Mouse (Mus musculus) retina, postnatal 1 day (tissue): ENCODE results near the gene Hist2h3b.

Experiments
- DNase-seq: peaks from one replicate; pipeline ENCODE4 v3.0.0-alpha.2; 2012

Gene Hist2h3b

DNA sequence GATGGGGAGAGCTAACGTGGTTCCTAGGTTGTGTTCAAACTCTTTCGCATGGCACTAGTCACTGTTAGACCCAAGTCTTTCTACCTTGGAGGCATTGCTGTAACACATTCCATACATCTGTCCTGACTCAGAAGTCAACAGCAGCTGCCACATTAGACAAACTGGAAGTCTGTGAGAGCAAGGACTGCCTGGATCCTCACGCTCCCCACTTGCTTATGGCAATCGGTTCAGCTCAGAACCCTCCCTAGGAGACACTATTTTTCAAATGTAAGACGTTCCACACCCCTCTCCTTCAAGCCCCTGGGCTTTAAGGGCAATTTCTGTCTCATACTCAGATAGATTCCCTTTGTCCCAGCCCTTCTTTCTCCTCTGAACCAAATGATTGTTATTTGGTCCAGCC lies 33.6 kb downstream of the Hist2h3b start:
- no peak for DNase-seq

DNA sequence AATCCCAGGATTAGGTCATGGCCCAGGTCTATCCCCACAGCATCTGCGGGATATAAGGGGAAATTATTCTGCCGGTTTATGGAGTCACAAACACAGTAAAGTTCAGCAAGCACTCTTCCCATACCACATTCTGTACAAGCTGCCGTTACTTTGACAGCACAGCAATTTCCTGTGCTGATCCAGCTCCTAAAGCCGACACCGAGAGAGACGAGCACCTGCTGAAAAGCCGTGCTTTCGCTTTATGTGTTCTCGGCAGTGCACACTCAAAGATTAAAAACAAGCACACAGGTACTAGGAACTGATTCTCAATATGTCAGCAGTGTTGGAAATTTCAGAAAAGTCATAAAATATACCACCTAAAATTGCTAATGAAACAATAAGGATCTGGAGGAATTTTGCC lies 38.1 kb downstream of the Hist2h3b start:
- DNase-seq = no peak

DNA sequence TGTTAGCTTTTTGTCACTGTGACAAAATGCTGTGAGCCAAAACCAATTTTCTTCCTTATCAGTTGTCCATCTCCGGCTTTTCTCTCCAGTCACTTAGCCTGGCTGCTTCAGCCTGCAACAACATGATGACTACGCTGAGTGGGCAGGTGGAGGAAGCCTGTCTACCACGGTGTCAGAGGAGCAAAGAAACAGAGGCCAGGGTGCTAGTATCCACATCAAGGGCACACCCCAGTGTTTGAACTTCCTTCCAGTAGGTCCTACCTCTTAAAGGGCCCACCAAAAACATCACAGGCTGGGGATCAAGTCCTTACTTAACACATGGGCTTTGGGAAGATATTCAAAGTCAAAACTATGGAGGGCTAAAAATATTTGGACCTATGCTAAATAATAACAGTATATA lies 41.0 kb downstream of the Hist2h3b start:
- no peak for DNase-seq

DNA sequence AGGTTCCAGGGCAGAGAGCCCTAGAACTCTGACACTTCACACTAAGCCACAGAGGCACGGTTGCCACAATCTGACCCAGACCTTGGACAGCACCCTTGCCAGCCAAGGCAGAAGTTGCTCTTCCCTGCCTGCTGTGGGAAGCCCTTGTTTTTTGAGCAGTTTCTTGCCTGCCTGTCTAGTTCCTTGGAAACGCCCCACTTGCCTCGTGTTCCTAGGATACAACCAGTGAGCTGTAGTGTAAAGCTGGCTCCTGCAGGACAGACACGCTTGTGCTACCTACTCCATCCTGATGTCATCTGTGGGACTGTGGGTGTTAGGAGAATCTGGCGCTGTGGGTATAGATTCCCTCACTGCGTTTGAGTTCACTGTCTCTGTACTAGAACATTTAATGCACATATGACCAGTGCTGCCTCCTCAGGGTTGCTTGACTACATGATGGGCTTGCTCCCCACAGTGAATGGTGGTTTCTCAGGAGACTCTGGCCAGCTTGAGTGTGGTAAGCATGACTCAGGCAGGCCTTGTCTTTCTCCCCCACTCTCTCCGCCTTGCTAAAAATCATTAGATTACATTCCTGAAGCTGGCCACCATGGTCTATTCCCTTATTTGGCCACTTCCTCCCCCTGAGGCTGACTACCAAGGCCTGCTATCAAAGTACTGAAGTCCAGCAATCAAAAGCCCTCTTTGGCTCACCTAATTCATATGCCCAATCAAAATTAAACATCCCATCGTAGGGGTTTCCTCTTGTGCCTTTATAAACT lies 44.1 kb downstream of the Hist2h3b start:
- DNase-seq = no peak
